Mouse (Mus musculus): Measurements from ENCODE around the gene Dkkl1.

Gene Dkkl1

GRCm38 (mm10) chr7:45169495-45169894 is 42.5 kb downstream of the Dkkl1 start:
- no peak for DNase-seq (ENCODE audit: inconsistent age in 2 of 2, low spot score in 1 of 2)

- no peak for DNase-seq (ENCODE audit: inconsistent age in 2 of 2, low spot score in 1 of 2)
Measured at GRCm38 (mm10) chr7:45168656-45169055, 43.3 kb downstream of the Dkkl1 start.

GRCm38 (mm10) chr7:45167761-45168445 is 44.0 kb downstream of the Dkkl1 start:
- DNase-seq (ENCODE audit: inconsistent age in 2 of 2, low spot score in 1 of 2) = no peak

DNA sequence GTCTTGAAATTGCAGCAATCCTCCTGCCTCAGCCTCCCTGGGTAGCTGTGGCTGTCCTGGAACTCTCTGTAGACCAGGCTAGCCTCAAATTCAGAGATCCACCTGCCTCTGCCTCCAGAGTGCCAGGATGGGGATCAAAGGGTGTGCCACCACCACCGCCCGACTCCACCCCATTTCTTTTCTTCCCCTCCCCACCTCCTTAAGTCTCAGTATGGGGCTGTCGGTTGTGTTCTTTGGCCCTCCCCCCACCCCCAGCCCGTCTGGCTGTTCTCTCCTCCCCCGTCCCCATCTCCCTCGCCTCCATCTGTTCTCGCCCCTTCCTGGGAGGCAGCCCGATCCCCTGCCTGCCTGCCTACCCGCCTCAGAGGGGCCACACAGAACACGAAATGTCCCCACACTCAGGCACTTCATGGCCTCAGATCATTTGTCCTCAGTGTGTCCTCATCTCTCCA is 45.0 kb downstream of the Dkkl1 start:
- DNase-seq (ENCODE audit: inconsistent age in 2 of 2, low spot score in 1 of 2) = no peak

DNA sequence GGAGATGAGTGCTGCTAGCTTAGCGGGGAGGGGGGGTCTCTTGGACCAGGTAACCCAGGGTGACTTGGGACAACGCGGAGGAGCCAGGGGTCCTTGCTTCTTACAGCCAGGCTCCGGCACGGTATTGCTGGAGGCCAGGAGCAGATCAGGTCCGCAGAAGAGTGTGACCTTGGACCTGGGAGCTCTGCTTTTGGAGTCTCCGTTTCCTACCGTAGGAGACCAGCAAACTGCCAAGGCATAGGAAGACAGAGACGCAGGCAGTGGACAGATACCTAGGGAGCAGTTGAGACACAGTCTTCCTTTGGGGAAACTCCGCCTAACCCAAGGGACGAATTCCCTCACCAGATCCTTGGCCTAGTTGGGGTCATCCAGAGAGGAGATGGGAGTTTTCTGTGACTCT is 46.2 kb downstream of the Dkkl1 start:
- no peak for DNase-seq (ENCODE audit: inconsistent age in 2 of 2, low spot score in 1 of 2)

DNA sequence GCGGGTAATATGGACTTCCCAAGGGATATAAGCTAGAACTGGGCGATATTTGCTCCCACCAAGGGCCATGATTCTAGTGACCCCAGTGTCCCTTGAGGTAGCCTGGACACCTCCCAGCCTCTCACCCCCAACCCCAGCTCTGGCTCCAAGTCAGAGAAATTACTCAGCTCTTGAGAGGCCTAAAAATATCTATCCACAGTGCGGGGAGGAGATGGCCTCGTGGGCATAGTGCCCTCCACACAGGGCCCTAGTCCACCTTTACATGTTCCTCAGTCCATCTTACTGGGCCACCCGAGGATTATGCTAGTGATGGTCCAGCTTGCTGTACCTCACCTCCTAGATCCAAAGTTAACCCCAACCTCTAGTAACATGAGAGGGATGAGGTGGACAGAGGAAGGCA is 47.1 kb downstream of the Dkkl1 start:
- no peak for DNase-seq (ENCODE audit: inconsistent age in 2 of 2, low spot score in 1 of 2)

DNA sequence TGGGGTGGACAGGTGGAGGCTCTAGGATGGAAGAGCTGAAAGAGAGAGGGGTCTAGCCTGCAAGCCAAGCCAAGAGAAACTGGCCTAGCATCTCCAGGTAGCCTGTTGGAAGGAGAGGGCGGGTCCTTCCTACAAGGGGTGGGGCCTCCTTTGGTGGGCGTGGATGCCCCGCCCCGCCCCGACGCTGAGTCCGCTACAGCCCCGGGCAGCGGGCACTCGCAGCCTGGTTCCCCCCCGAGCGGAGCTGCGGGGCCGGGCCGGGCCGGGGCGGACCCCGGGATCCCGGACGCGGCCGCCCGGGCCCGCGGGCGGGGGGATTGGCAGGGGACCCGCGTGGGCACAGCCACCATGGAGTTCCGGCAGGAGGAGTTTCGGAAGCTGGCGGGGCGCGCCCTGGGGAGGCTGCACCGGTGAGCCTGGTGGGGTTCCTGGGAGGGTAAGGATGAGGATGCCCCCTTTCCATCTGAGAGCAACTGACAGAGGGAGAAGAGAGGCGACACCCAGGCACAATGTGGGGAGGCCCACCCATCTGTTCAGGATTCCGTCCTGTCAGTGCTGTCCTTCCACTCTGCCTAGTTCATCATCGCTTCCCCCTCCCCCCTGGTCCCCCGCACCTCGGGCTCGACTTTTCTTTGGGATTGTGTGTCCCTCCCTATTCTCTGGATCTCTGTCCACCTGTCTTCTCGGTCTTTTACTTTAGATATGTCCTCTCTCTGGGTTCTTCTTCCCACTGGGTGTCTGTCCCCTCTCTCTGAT is 48.0 kb downstream of the Dkkl1 start, which contains the start of gene Slc17a7:
Gene Slc17a7, plus strand, starts transcription at position 215 of the 756 bp plus-strand sequence.
- DNase-seq (ENCODE audit: inconsistent age in 2 of 2, low spot score in 1 of 2) = peak; percentile 51 to 69

DNA sequence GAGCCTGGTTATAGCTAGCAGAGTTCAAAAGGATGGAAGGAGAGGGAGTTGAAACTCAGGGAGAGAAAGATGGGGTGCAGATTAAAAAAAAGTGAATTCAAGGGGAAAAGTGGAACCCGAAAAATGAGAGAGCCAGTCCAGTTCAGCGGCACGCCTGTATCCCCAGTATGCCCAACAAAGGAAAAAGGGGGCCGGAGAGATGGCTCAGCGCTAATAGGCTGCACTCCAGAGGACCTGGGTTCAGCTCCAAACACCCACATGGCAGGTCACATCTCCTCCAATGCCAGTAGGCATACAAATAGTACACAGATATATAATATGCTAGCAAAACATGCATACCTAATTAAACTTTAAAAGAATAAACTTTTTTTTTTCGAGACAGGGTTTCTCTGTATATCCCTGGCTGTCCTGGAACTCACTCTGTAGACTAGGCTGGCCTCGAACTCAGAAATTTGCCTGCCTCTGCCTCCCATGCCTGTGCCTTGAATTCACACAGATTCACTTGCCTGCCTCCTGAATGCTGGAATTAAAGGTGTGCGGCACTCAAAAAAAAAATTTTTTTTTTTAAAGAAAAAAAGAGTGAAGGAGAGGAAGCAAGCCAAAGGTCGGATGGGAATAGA is 48.8 kb downstream of the Dkkl1 start:
- peak in 1 of 2 experiments; percentile 30 for DNase-seq (ENCODE audit: inconsistent age in 2 of 2, low spot score in 1 of 2)

DNA sequence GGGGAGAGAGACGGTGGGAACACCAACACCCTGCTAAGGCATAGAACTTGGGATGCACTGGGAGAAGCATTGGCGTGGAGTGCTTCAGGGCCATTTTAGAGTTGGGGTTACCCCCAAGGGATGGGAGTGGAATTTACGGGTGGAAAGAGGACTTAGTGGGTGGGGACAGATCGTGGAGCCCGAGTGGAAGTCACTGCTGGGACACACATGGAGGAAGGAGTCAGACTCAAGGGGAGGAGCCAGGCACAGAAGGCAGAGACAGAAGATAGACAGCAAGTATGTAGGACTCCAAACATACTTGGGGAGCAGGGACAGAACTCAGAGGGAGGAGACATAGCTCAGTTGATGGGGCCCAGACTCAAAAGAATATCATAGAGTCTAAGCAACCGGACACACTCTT is 49.4 kb downstream of the Dkkl1 start:
- DNase-seq (ENCODE audit: inconsistent age in 2 of 2, low spot score in 1 of 2) = no peak

DNA sequence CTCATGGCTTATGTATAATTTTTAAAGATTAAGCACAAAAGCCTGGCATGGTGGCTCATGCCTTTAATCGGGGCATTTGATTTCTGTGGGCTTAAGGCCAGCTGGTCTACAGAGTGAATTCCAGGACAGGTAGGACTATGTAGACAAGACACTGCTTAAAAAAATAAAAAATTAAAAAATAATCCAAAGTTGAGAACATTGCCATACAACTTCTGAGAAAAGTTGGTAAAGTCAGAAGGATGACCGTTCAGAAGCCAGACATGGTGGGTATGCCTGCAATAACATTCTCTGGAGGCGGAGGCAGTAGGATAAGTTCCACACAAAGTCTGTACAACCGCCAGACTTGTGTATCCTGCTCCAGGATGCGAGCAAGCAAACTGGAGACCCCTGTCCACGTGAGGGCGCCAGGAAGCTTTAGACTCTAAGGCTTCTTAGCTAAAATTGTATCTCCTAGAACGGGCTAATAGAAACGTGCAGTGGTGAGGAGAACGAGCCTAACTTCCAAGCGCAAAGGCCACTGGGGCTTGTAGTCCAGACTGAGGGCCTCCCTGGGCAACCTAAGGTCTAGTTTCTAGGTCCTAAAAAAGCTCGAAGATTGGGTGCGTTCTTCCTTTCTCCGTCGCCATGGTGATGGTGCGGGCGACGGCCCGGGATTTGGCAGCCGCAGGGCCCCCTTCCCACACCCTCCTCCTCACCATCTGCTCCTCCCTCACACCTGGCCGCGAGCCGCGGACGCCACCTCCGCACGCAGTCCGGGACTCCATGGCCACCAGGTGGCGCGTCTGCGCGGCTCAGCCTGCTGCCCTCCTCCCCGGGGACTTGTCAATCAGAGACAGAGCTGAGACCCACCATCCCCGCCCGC is 50.1 kb downstream of the Dkkl1 start:
- DNase-seq (ENCODE audit: inconsistent age in 2 of 2, low spot score in 1 of 2) = peak; percentile 84 to 95

- DNase-seq (ENCODE audit: inconsistent age in 2 of 2, low spot score in 1 of 2) = no peak
Measured at GRCm38 (mm10) chr7:45160866-45161265, 51.1 kb downstream of the Dkkl1 start.

- no peak for DNase-seq (ENCODE audit: inconsistent age in 2 of 2, low spot score in 1 of 2)
Measured at GRCm38 (mm10) chr7:45160316-45160800, 51.6 kb downstream of the Dkkl1 start.

GRCm38 (mm10) chr7:45158991-45159390 is 53.0 kb downstream of the Dkkl1 start:
- no peak for DNase-seq (ENCODE audit: inconsistent age in 2 of 2, low spot score in 1 of 2)
